Mouse (Mus musculus) T-helper 1 cell (primary cell): ENCODE data around the gene Slc1a3.
"Not testable (repeated sequence)": the region's sequence is repeated elsewhere in the genome, so short reads cannot be mapped to it uniquely, and the experiment has no call there.

ENCODE experiments used
- in situ Hi-C: fragments of 300-600 bp; cut with MboI, MseI; formaldehyde crosslinking; loops from one replicate; pipeline ENCODE4 v1.15.1; 2025; ENCODE audit warnings: high pct_unique_total_duplicates

The Slc1a3 gene

GRCm38 (mm10) chr15:8706613-8707012, 4.0 kb downstream of the Slc1a3 start:
- in situ Hi-C loops: no loop called here

- in situ Hi-C loops: no loop called here
These were observed 4.4 kb downstream of the Slc1a3 start for GRCm38 (mm10) chr15:8706178-8706577.

DNA sequence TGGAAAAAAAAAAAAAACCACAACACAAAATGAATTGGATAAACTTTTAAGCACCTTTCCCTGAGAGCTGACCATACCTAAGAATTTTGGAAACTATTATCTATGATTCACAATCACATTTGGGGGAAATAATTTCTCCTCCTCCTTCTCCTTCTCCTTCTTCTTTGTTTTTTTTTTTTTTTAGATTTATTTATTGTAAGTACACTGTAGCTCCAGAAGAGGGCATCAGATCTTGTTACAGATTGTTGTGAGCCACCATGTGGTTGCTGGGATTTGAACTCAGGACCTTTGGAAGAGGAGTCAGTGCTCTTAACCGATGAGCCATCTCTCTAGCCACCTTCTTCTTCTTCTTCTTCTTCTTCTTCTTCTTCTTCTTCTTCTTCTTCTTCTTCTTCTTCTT, 5.0 kb downstream of the Slc1a3 start:
- in situ Hi-C loops: not testable (repeated sequence)

- in situ Hi-C loops: no loop called here
These were observed 12.6 kb downstream of the Slc1a3 start for GRCm38 (mm10) chr15:8697976-8698375.

- in situ Hi-C loops: no loop called here
These were observed 13.1 kb downstream of the Slc1a3 start for GRCm38 (mm10) chr15:8697500-8697899.

GRCm38 (mm10) chr15:8690141-8690540, 20.4 kb downstream of the Slc1a3 start:
- in situ Hi-C loops: not testable (repeated sequence)

DNA sequence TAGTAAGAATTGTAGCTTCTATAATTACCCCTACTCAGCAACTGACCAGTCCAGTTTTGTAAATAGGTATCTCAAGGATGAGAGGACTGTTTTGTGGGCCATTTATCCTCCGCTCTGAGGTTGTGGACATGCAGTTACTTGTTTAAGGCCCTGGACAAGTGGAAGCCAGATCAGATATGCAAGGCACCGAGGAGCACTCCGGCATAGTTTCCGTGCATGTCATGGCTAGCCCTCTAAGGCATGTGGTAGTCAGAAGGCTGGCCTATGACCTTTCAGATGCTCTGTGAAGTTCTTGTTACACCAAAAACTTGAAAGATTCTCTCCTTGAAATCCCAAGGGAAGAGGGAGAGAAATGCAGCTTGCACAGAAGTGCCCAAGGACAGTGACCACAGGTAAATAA, 23.7 kb downstream of the Slc1a3 start:
- in situ Hi-C loops: loop anchor here (10.0 kb wide), 1 partner anchor 1762 kb away; no protein-coding TSS in a partner anchor

DNA sequence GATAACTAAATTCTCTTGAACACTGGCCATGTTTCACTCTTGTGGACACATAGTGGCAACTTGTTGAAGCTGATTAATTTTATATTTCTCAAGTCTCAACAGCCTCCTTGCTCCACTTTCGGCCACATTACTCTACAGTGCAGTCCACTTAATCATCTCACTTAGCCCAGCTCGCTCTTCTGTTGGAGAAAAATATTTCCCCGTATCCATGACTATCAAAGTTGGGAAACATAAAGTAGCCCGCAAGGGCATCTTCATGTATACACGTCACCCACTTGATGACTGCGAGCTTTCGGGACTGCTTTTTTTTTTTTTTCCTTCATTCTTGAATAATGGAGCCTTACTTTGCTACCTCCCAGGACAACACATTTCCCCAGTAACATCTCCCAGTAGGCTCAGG, 25.1 kb downstream of the Slc1a3 start:
- in situ Hi-C loops: loop anchor here (10.0 kb wide), 1 partner anchor 1761 kb away; no protein-coding TSS in a partner anchor

GRCm38 (mm10) chr15:8684263-8684662, 26.3 kb downstream of the Slc1a3 start:
- in situ Hi-C loops: loop anchor here (10.0 kb wide), 1 partner anchor 1759 kb away; no protein-coding TSS in a partner anchor

DNA sequence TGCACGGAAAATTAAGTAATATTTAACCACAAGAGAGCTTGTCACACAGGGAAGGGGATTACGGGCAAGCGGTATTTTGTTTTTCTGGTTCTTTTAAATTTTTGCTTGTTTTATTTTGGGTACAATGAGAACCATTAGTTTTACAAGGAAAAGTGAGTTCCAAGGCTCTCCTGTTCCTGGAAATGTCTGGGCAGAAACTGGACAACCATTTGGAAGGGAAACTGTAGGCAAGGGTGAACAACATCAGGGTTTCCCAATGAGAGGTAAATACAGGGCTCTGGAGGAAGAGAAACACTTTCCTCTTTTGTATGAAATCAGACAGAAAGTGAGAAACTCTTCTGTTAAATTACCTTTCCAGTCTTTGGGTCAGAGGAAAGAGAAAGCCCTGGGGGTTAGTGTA, 27.7 kb downstream of the Slc1a3 start:
- in situ Hi-C loops: loop anchor here (10.0 kb wide), 1 partner anchor 1758 kb away; no protein-coding TSS in a partner anchor

DNA sequence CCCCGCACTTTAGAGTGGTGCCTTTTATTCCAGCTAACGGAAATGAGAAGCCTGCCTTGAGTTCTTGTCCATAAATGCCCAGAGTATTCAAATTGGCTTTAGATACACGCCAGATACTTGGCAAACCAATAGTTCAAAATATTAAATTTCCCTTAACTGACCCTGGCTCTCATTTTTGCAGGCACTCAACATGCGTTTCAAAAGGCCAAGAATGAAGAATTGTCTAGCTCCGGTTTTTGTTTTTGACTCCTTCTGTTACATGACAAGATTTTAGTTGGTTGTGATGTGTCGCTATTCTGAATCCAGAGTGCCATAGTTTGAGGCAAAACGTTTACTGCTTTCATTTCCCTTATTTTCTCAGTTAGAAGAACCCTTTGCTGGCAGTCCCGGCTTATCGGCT, 28.1 kb downstream of the Slc1a3 start:
- in situ Hi-C loops: loop anchor here (10.0 kb wide), 1 partner anchor 1758 kb away; no protein-coding TSS in a partner anchor

DNA sequence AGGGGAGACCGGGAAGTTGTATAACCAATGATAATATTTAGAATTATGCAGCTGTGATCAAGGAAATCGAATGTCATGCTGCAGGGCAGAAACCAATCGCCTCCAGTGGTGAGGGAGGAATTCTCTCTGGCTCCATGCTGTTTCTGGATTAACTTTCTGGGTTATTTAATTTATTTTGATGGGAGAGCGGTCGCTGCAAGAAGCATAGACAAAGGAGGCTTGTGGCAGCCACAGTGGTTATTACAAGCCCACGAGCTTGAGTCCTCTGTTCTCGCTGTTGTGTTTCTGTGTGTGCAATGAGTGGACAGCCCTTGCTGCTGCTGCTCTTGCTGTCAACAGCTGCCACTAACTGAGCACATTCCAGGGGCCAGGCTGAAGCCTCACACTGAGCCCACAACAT, 28.6 kb downstream of the Slc1a3 start:
- in situ Hi-C loops: loop anchor here (10.0 kb wide), 1 partner anchor 1757 kb away; no protein-coding TSS in a partner anchor

GRCm38 (mm10) chr15:8681009-8681408, 29.6 kb downstream of the Slc1a3 start:
- in situ Hi-C loops: loop anchor here (10.0 kb wide), 1 partner anchor 1756 kb away; no protein-coding TSS in a partner anchor

GRCm38 (mm10) chr15:8676959-8677358, 33.6 kb downstream of the Slc1a3 start:
- in situ Hi-C loops: loop anchor here (10.0 kb wide), 2 partner anchors 58 to 1248 kb away; no protein-coding TSS in a partner anchor

GRCm38 (mm10) chr15:8676211-8676691, 34.3 kb downstream of the Slc1a3 start:
- in situ Hi-C loops: loop anchor here (10.0 kb wide), 2 partner anchors 59 to 1249 kb away; no protein-coding TSS in a partner anchor

- in situ Hi-C loops: loop anchor here (10.0 kb wide), 2 partner anchors 59 to 1249 kb away; no protein-coding TSS in a partner anchor
These were observed 34.9 kb downstream of the Slc1a3 start for GRCm38 (mm10) chr15:8675616-8676015.

- in situ Hi-C loops: loop anchor here (10.0 kb wide), 2 partner anchors 62 to 1252 kb away; no protein-coding TSS in a partner anchor
These were observed 38.0 kb downstream of the Slc1a3 start for GRCm38 (mm10) chr15:8672532-8672931.

GRCm38 (mm10) chr15:8667849-8668522, 42.6 kb downstream of the Slc1a3 start:
- in situ Hi-C loops: no loop called here

DNA sequence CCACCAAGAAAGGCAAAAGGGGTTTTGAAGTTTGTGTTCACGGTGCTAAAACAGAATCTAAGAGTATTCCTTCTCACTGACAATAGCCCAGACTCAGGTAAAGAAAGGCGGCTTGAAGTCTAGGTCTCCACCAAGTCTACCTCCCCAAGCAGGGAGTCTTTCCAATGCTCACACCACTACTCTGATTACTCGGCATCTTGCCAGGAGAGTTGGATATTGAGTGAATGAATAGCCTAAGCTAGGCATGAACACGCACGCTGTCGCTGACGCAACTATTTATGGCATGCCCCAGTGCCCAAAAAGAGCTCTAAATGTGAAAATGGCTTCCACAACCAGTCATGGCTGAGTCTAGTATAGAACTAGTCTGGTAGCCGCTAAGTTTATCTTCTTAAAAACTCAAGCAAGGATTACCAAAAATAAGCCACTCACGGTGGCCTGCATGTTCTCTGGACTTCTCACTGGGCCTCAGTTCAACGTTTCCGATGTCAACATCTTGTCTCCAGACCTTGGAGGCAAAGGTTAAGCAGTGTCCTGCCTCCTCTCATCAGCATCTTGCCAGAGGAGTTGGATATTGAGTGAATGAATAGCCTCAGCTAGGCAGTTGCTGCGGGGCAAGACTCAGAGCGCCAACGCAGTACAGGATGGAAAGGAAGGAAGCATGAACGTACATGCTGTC, 44.8 kb downstream of the Slc1a3 start:
- in situ Hi-C loops: no loop called here

DNA sequence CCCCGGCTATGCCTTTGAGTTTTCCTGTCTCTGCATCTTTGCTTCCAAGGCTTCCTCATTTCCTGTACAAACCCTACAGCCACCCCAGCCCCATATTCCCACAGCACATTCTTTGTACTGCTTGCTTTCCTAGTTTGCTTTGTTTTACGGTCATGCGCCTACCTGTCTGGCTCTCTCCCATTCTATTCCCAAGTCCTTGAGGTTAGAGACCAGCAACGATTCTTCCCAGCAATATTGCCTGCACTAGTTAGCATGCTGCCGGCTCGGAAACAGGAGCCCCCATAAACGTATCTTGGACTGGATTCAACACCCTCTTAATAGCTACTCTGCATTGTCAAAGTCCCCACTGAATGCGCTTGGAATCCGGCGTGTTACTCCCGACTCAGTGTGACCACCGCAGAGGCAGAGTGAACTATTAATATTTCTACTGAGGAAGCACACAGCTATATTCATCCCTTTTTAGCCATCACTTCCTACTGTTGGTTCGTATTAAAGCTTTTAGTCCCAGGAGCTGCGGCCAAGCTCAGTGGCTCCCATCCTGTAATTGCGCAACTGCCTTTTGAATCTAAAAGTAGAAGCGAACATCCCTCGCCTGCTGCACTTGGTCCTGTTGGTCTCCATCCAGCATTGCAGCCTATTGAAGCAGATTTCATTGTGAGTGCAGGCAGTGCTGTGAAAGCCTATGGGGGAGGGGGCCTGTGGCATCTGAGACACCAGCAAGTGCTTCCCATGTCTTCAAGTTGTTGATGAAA, 47.0 kb downstream of the Slc1a3 start:
- in situ Hi-C loops: no loop called here

DNA sequence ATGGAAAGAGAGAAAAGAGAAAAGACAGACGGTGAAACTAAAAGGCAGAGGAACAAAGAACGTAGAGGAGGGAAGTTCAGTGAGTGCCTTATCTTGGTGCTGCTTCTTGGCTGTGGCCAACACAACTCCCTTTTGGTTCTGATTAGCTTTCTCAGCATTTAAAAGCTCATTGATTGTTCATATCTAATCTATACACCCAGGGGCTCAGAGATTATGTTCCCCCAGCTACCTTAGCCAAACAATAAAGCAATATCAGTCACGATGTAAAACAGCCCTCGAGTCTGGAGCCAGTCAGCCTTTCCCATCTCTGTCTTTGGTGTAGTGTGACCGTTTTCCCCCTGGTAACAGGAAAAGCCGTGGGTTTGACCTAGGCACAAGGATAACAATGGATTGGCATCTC, 48.7 kb downstream of the Slc1a3 start:
- in situ Hi-C loops: no loop called here

DNA sequence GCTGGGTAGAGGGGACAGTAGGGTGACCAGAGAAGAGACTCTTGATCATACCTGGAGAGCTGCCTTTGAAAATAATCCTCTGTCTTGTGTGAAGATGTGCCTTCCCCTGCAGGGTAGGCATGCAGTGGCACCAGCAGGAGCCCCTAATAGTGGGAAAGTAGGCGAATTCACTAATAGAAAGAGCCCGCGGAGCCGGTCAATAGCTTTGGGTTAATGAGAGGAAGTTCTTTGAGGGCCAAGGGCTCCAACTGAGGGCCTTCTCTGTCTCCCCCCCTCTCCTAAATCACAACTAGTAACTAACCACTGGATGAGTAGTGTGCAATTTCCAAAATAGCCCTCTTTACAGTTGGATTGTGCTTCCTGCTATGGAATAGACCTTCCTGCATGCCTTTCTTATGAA, 50.6 kb downstream of the Slc1a3 start:
- in situ Hi-C loops: no loop called here
